Mouse (Mus musculus) cerebellum, adult 2 months (tissue): Measurements from ENCODE around the gene Satb2.
A peak's percentile ranks its signal among the peaks of the same experiment; 100 is the strongest.

Source experiments
- CTCF ChIP-seq: fragments of 200-500 bp; IDR thresholded peaks from 2 replicates; pipeline ENCODE4 v1.5.1; 2011; ENCODE audit warnings: low read depth, mild to moderate bottlenecking, control low read depth, low read length, moderate library complexity, borderline replicate concordance; ENCODE audit not compliant: insufficient read depth
- POLR2A ChIP-seq: fragments of 200-500 bp; IDR thresholded peaks from 2 replicates; pipeline ENCODE4 v1.6.1; 2011; ENCODE audit warnings: low read length, control low read depth, borderline replicate concordance; ENCODE audit not compliant: insufficient read depth

- TF ChIP-seq CTCF: 0 out of 2 replicates have a peak, but pooled peaks have one; percentile 17
- no peak for TF ChIP-seq POLR2A
Observed at GRCm38 (mm10) chr1:56991613-56992012, 13.2 kb upstream of the Satb2 start.
